Mouse (Mus musculus): ENCODE results near the gene Mccc1. TPM values are rescaled to one million over a fixed set of nuclear protein-coding genes. Genes with fewer than 3 reads are reported as not detected.
A peak's percentile ranks its signal among the peaks of the same experiment; 100 is the strongest.

Mccc1 gene
- polyA plus RNA-seq, 1 experiment: 4.8 TPM

- H3K4me1 ChIP-seq (ENCODE audit: control insufficient read depth, insufficient read depth, insufficient read length): peaks cover 6% of the 10 kb centered on the region; the same call in 1 of the 2 replicates
- peak in 1 of 2 experiments; percentile 80 for DNase-seq (ENCODE audit: low read depth in 1 of 2, low spot score in 2 of 2)
- peak overlapping the region; percentile 81 for H3K4me3 ChIP-seq (ENCODE audit: extremely low read depth, insufficient read depth, insufficient read length)
- no peaks in the 10 kb centered on the region; the same call in 1 of the 2 replicates for H3K36me3 ChIP-seq (ENCODE audit: control insufficient read depth, insufficient read depth, low read length)
- H3K27ac ChIP-seq (ENCODE audit: insufficient read depth, low read length): peak overlapping the region; percentile 94
- under 1% methylated on average over 67 of the region's 73 CpGs for WGBS
- no peak for TF ChIP-seq CTCF (IDR thresholded peaks at IDR 0.05; ENCODE audit: extremely low read depth, insufficient read depth, insufficient read length, insufficient replicate concordance)
- peak; percentile 5; the same call in 1 of the 2 replicates for TF ChIP-seq POLR2A (IDR thresholded peaks at IDR 0.05; ENCODE audit: low read depth, low read length)
- H3K27me3 ChIP-seq (ENCODE audit: control insufficient read depth, insufficient read depth, low read length): no peaks in the 10 kb centered on the region
Observed at GRCm38 (mm10) chr3:35932735-35933404, 67.6 kb downstream of the Mccc1 start.

DNA sequence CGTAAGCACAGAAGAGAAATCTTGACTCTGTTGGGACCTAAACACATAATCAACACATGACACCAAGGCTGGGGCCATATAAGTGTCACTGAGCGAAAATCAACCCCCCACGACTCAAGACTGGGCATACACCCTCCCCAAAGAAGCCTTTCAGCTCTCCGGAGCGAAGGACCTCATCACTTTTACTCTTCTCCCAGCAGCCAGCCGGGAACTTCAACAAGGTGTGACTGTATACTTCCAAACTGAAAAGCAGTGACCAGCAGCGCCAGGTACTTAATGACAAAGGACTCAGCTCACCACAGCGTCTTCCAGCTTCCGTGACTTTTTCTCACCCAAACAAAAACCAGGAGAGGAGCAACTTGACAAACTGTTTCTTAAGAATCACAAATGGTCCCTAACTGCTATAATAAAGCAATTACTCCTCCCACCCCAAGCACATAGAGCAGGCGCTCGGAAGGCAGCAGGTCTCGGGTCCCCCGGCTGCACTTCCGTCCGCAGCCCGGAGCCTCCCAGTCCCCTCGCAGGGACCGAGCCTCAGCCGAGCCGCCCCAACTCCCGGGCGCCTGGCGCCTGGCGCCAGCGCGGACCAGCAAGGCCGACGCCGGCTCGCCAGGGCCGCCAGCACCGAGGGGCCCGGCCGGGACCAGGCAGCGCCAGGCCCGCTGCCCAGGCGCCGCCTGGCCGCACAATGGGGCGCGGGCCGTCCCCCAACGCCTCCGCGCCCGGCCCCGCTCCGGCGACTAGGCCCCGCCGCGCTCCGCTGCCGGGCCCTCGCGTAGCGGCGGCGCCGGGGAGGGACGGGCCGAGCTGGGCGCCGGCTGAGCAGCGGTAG, 68.4 kb downstream of the Mccc1 start:
- Histone ChIP-seq H3K27me3 (ENCODE audit: control insufficient read depth, insufficient read depth, low read length) (no peaks in the 10 kb centered on the region), H3K27ac (ENCODE audit: insufficient read depth, low read length) (peak overlapping the region; percentile 94), H3K4me1 (ENCODE audit: control insufficient read depth, insufficient read depth, insufficient read length) (peaks cover 6% of the 10 kb centered on the region; the same call in 1 of the 2 replicates), H3K4me3 (ENCODE audit: extremely low read depth, insufficient read depth, insufficient read length) (peak overlapping the region; percentile 81), H3K36me3 (ENCODE audit: control insufficient read depth, insufficient read depth, low read length) (no peaks in the 10 kb centered on the region; the same call in 1 of the 2 replicates)
- TF ChIP-seq POLR2A (IDR thresholded peaks at IDR 0.05; ENCODE audit: low read depth, low read length) (no peak), CTCF (IDR thresholded peaks at IDR 0.05; ENCODE audit: extremely low read depth, insufficient read depth, insufficient read length, insufficient replicate concordance) (no peak)
- WGBS: under 1% methylated on average over 57 of the region's 65 CpGs
- peak in 1 of 2 experiments; percentile 55 for DNase-seq (ENCODE audit: low read depth in 1 of 2, low spot score in 2 of 2)

DNA sequence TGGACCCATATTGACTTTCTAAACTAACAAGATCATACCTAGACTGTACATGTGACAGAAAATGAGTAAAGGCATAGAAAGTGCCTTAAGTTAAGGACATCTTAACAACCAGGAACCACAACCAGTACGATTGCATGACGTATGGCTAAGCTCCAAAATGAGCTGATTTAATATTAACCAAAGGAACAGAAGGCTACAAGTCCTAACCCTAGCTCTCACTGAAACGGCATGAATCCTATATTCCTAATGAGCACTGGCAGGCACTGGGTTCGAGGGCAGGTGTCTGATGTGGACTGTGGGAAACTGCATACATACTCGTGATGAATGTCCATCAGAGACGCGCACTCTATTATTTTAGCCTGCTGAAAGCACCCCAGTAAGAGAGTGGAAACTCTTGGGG, 69.1 kb downstream of the Mccc1 start:
- H3K4me3 ChIP-seq (ENCODE audit: extremely low read depth, insufficient read depth, insufficient read length): peak overlapping the region; percentile 81
- DNase-seq (ENCODE audit: low read depth in 1 of 2, low spot score in 2 of 2): no peak
- H3K27ac ChIP-seq (ENCODE audit: insufficient read depth, low read length): peak overlapping the region; percentile 94
- no peak for TF ChIP-seq POLR2A (IDR thresholded peaks at IDR 0.05; ENCODE audit: low read depth, low read length)
- no peak for TF ChIP-seq CTCF (IDR thresholded peaks at IDR 0.05; ENCODE audit: extremely low read depth, insufficient read depth, insufficient read length, insufficient replicate concordance)
- H3K4me1 ChIP-seq (ENCODE audit: control insufficient read depth, insufficient read depth, insufficient read length): peaks cover 6% of the 10 kb centered on the region; the same call in 1 of the 2 replicates
- 2% methylated on average over 7 of the region's 7 CpGs for WGBS
- H3K27me3 ChIP-seq (ENCODE audit: control insufficient read depth, insufficient read depth, low read length): no peaks in the 10 kb centered on the region
- no peaks in the 10 kb centered on the region for H3K36me3 ChIP-seq (ENCODE audit: control insufficient read depth, insufficient read depth, low read length)

GRCm38 (mm10) chr3:35929831-35930230, 70.6 kb downstream of the Mccc1 start:
- Histone ChIP-seq H3K27me3 (ENCODE audit: control insufficient read depth, insufficient read depth, low read length) (no peaks in the 10 kb centered on the region), H3K4me3 (ENCODE audit: extremely low read depth, insufficient read depth, insufficient read length) (no peak overlapping the region), H3K27ac (ENCODE audit: insufficient read depth, low read length) (no peak overlapping the region), H3K4me1 (ENCODE audit: control insufficient read depth, insufficient read depth, insufficient read length) (peaks cover 6% of the 10 kb centered on the region; the same call in 1 of the 2 replicates), H3K36me3 (ENCODE audit: control insufficient read depth, insufficient read depth, low read length) (no peaks in the 10 kb centered on the region)
- DNase-seq (ENCODE audit: low read depth in 1 of 2, low spot score in 2 of 2): no peak
- TF ChIP-seq CTCF (IDR thresholded peaks at IDR 0.05; ENCODE audit: extremely low read depth, insufficient read depth, insufficient read length, insufficient replicate concordance) (no peak), POLR2A (IDR thresholded peaks at IDR 0.05; ENCODE audit: low read depth, low read length) (no peak)
- WGBS: 7% methylated on average over 8 of the region's 8 CpGs

- Histone ChIP-seq H3K27me3 (ENCODE audit: control insufficient read depth, insufficient read depth, low read length) (no peaks in the 10 kb centered on the region), H3K4me1 (ENCODE audit: control insufficient read depth, insufficient read depth, insufficient read length) (peaks cover 6% of the 10 kb centered on the region; the same call in 1 of the 2 replicates), H3K36me3 (ENCODE audit: control insufficient read depth, insufficient read depth, low read length) (no peaks in the 10 kb centered on the region), H3K4me3 (ENCODE audit: extremely low read depth, insufficient read depth, insufficient read length) (no peak overlapping the region), H3K27ac (ENCODE audit: insufficient read depth, low read length) (no peak overlapping the region)
- WGBS: 19% methylated on average over 3 of the region's 3 CpGs
- TF ChIP-seq POLR2A (IDR thresholded peaks at IDR 0.05; ENCODE audit: low read depth, low read length) (no peak), CTCF (IDR thresholded peaks at IDR 0.05; ENCODE audit: extremely low read depth, insufficient read depth, insufficient read length, insufficient replicate concordance) (no peak)
- DNase-seq (ENCODE audit: low read depth in 1 of 2, low spot score in 2 of 2): no peak
Observed at GRCm38 (mm10) chr3:35929406-35929805, 71.1 kb downstream of the Mccc1 start.

GRCm38 (mm10) chr3:35925852-35926251, 74.6 kb downstream of the Mccc1 start:
- H3K27ac ChIP-seq (ENCODE audit: insufficient read depth, low read length): no peak overlapping the region
- H3K27me3 ChIP-seq (ENCODE audit: control insufficient read depth, insufficient read depth, low read length): no peaks in the 10 kb centered on the region
- no peaks in the 10 kb centered on the region for H3K36me3 ChIP-seq (ENCODE audit: control insufficient read depth, insufficient read depth, low read length)
- H3K4me1 ChIP-seq (ENCODE audit: control insufficient read depth, insufficient read depth, insufficient read length): peaks cover 14% of the 10 kb centered on the region; the same call in 1 of the 2 replicates
- H3K4me3 ChIP-seq (ENCODE audit: extremely low read depth, insufficient read depth, insufficient read length): no peak overlapping the region
- no peak for DNase-seq (ENCODE audit: low read depth in 1 of 2, low spot score in 2 of 2)
- no peak for TF ChIP-seq POLR2A (IDR thresholded peaks at IDR 0.05; ENCODE audit: low read depth, low read length)
- TF ChIP-seq CTCF (IDR thresholded peaks at IDR 0.05; ENCODE audit: extremely low read depth, insufficient read depth, insufficient read length, insufficient replicate concordance): no peak
- WGBS: 67% methylated on average over 2 of the region's 2 CpGs

Data from spleen, adult 2 months (tissue).